Comparison of ENCODE assay signal across 18 mouse cellular contexts in the genomic region with DNA sequence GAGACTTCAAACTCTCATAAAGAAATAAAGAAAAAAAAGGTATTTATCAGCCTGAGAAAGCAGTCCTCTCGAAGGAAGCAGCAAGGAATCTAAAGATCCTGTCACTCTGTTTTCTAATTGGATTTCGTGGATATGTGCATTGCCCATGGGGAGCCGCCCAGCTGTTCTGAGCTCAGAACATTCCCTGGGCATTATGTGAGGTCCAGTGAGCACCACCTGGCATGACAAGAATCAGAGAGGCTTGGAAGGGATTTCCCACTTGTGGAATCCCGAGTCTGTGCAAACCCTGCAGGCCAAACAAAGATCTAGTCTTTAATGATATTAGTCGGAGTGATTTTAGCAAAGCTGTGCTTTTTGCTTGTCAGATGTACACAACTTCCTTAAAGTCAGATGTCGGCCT.
DNase-seq lines count a peak whose midpoint lies in the region; ATAC-seq and TF ChIP-seq lines count a peak whose summit lies in the region.
"Had no signal": no experiment of that assay in that cellular context is flagged by ENCODE, and none has a peak within 500 bp of the region (broad histone marks: within the 10 kb centered on the region; RNA-seq: fewer than 3 reads in every experiment).

No protein-coding gene starts in this region.

- peak; percentile 44 to 67 for DNase-seq in cerebellum, postnatal 10 days
- no peak for DNase-seq in cerebellum, adult 9-11 months
- peak; percentile 67 for DNase-seq in hindbrain, postnatal 0 days (ENCODE audit: low spot score)
- DNase-seq in embryo, embryonic 10 days (ENCODE audit: low spot score): peak; percentile 28
- peak; percentile 36 for DNase-seq in midbrain, embryonic 14.5 days
- DNase-seq in right cerebral cortex, postnatal 4 days: no peak
- DNase-seq: adrenal gland, adult 2 months; cerebellum, adult 18-20 months; gastrocnemius, postnatal 25 days; heart, postnatal 36 days; liver, embryonic 13.5 days; spleen, adult 18-20 months had no signal

- H3K36me3 ChIP-seq in hindbrain, postnatal 0 days (ENCODE audit: insufficient read depth, low read length): no peaks in the 10 kb centered on the region
- H3K36me3 ChIP-seq in hindbrain, embryonic 13.5 days: no peaks in the 10 kb centered on the region
- no peaks in the 10 kb centered on the region for H3K36me3 ChIP-seq in midbrain, embryonic 14.5 days (ENCODE audit: control insufficient read depth, insufficient read depth, low read length)
- no peaks in the 10 kb centered on the region for H3K36me3 ChIP-seq in intestine, embryonic 16.5 days (ENCODE audit: control insufficient read depth, insufficient read depth, low read length)
- H3K36me3 ChIP-seq: G1E; liver, embryonic 13.5 days; stomach, embryonic 15.5 days had no signal

- no peak overlapping the region for H3K27ac ChIP-seq in hindbrain, postnatal 0 days
- H3K27ac ChIP-seq in hindbrain, embryonic 13.5 days: no peak overlapping the region
- H3K27ac ChIP-seq in midbrain, embryonic 14.5 days (replicated peaks; ENCODE audit: low read depth, low read length): no peak overlapping the region
- no peak overlapping the region for H3K27ac ChIP-seq in intestine, embryonic 16.5 days (ENCODE audit: low read length)
- H3K27ac ChIP-seq: liver, embryonic 13.5 days; stomach, embryonic 15.5 days had no signal

- no peak overlapping the region for H3K4me3 ChIP-seq in hindbrain, postnatal 0 days (ENCODE audit: low read length)
- H3K4me3 ChIP-seq in hindbrain, embryonic 13.5 days: no peak overlapping the region
- H3K4me3 ChIP-seq in midbrain, embryonic 14.5 days (replicated peaks; ENCODE audit: low read depth, low read length): no peak overlapping the region
- no peak overlapping the region for H3K4me3 ChIP-seq in intestine, embryonic 16.5 days (ENCODE audit: low read length)
- H3K4me3 ChIP-seq: liver, embryonic 13.5 days; stomach, embryonic 15.5 days had no signal

- TF ChIP-seq CTCF in hindbrain, postnatal 0 days (IDR thresholded peaks at IDR 0.05; ENCODE audit: low read depth): no peak

- peak; percentile 45; the same call in 1 of the 2 replicates for ATAC-seq in hindbrain, postnatal 0 days
- no peak for ATAC-seq in hindbrain, embryonic 13.5 days (ENCODE audit: low FRiP score)
- ATAC-seq in midbrain, embryonic 14.5 days (ENCODE audit: low FRiP score, low TSS enrichment): no peak
- ATAC-seq in intestine, embryonic 16.5 days: no peak
- ATAC-seq: CD4-positive, CD25-positive, alpha-beta regulatory T cell, adult 4 months had no signal

- H3K4me1 ChIP-seq in hindbrain, postnatal 0 days (ENCODE audit: insufficient read depth, low read length): no peaks in the 10 kb centered on the region
- H3K4me1 ChIP-seq in hindbrain, embryonic 13.5 days (replicated peaks): peaks cover 9% of the 10 kb centered on the region; the same call in 1 of the 2 replicates
- H3K4me1 ChIP-seq in midbrain, embryonic 14.5 days (ENCODE audit: control insufficient read depth, insufficient read depth, low read length): peaks cover 7% of the 10 kb centered on the region; the same call in 1 of the 2 replicates
- H3K4me1 ChIP-seq in intestine, embryonic 16.5 days (ENCODE audit: control insufficient read depth, insufficient read depth, low read length): no peaks in the 10 kb centered on the region
- H3K4me1 ChIP-seq: liver, embryonic 13.5 days; stomach, embryonic 15.5 days had no signal

- no peak overlapping the region for H3K9ac ChIP-seq in hindbrain, postnatal 0 days (replicated peaks; ENCODE audit: low read length)
- no peak overlapping the region for H3K9ac ChIP-seq in hindbrain, embryonic 13.5 days
- H3K9ac ChIP-seq in midbrain, embryonic 14.5 days (replicated peaks; ENCODE audit: low read length): no peak overlapping the region
- no peak overlapping the region for H3K9ac ChIP-seq in intestine, embryonic 16.5 days (ENCODE audit: low read depth, low read length)
- H3K9ac ChIP-seq: liver, embryonic 13.5 days; stomach, embryonic 15.5 days had no signal

- 27% methylated on average over 6 of the region's 6 CpGs for WGBS in hindbrain, postnatal 0 days
- 32% methylated on average over 6 of the region's 6 CpGs for WGBS in hindbrain, embryonic 13.5 days
- 14% methylated on average over 6 of the region's 6 CpGs for WGBS in midbrain, embryonic 14.5 days
- 62% methylated on average over 6 of the region's 6 CpGs for WGBS in intestine, embryonic 16.5 days

- no peaks in the 10 kb centered on the region for H3K27me3 ChIP-seq in hindbrain, postnatal 0 days (ENCODE audit: insufficient read depth, low read length)
- H3K27me3 ChIP-seq in hindbrain, embryonic 13.5 days: no peaks in the 10 kb centered on the region
- no peaks in the 10 kb centered on the region for H3K27me3 ChIP-seq in midbrain, embryonic 14.5 days (ENCODE audit: control insufficient read depth, insufficient read depth, low read length)
- no peaks in the 10 kb centered on the region for H3K27me3 ChIP-seq in intestine, embryonic 16.5 days (replicated peaks; ENCODE audit: control insufficient read depth, insufficient read depth, low read length)
- H3K27me3 ChIP-seq: liver, embryonic 13.5 days; stomach, embryonic 15.5 days had no signal

- no peaks in the 10 kb centered on the region for H3K9me3 ChIP-seq in hindbrain, postnatal 0 days (ENCODE audit: low read length)
- H3K9me3 ChIP-seq in hindbrain, embryonic 13.5 days: no peaks in the 10 kb centered on the region
- no peaks in the 10 kb centered on the region for H3K9me3 ChIP-seq in midbrain, embryonic 14.5 days (ENCODE audit: control insufficient read depth, low read length)
- H3K9me3 ChIP-seq in intestine, embryonic 16.5 days (ENCODE audit: control insufficient read depth, low read length): no peaks in the 10 kb centered on the region
- H3K9me3 ChIP-seq: liver, embryonic 13.5 days; stomach, embryonic 15.5 days had no signal

- H3K4me2 ChIP-seq in hindbrain, postnatal 0 days (ENCODE audit: low read depth, low read length): no peak overlapping the region
- H3K4me2 ChIP-seq in hindbrain, embryonic 13.5 days: no peak overlapping the region
- H3K4me2 ChIP-seq in midbrain, embryonic 14.5 days (ENCODE audit: low read length): no peak overlapping the region
- H3K4me2 ChIP-seq in intestine, embryonic 16.5 days (ENCODE audit: low read depth, low read length): no peak overlapping the region
- H3K4me2 ChIP-seq: heart, embryonic 11.5 days; liver, embryonic 13.5 days; stomach, embryonic 15.5 days had no signal

Comparison
In these comparisons a context has a peak if more than half of its experiments do, and no peak if none do; other contexts are left out.
1. DNase-seq: peak in cerebellum, postnatal 10 days (2 of 2), hindbrain, postnatal 0 days (single experiment), embryo, embryonic 10 days (single experiment) and midbrain, embryonic 14.5 days (single experiment); none in cerebellum, adult 9-11 months (single experiment) and right cerebral cortex, postnatal 4 days (single experiment).